Mouse (Mus musculus) left cerebral cortex, adult 9 months (tissue): ENCODE results near the gene Clta.

Source experiments
- DNase-seq, 2 experiments: peaks; one replicate each; pipeline ENCODE4 v3.0.0; 2022; ENCODE audit warnings: low spot score in 2 of 2

Clta gene

GRCm38 (mm10) chr4:44072873-44073441 is 68.7 kb downstream of the Clta start:
- no peak for DNase-seq

DNA sequence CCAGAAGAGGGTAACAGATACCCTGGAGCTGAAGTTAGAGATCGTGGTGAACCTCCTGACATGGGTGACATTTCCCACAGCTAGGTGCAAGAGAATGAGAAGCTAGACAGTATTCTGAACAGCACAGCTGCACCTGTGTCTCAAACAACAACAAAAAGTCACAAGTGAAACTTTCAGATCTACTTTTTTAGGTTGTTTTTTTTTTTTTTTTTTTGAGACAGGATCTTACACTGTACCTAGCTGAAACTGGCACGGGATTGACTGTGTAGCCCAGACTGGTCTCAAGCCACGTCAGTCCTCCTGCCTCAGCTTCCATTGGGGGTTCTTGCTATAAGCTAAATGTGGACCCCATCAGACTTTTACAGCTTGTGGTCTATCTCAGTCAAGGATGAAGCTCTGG is 69.5 kb downstream of the Clta start:
- DNase-seq, result no peak

DNA sequence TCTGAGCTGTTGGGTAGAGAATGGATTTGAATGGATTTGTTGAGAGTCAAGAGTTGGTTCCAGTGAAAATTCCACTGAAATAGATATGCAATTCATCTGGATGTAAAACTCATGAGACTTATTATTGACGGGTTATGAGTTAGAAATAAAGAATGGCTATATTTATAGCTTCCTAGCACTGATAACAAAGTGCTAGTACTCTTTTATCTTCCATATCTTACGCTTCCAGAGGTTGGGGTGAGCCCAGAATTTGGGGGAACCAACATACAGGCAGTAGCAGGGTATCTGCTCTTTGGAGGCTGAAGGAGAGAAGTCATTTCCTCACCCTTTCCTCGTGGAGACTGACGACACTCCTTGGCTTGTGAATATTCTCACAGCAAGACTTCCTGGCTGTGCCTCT is 70.2 kb downstream of the Clta start:
- no peak for DNase-seq

GRCm38 (mm10) chr4:44078358-44078933 is 74.2 kb downstream of the Clta start:
- no peak for DNase-seq
